Mouse (Mus musculus): Measurements from ENCODE around the gene AV320801. TPM values are rescaled to one million over a fixed set of nuclear protein-coding genes. Genes with fewer than 3 reads are reported as not detected.
"Not testable (repeated sequence)": the region's sequence is repeated elsewhere in the genome, so short reads cannot be mapped to it uniquely, and the experiment has no call there.

AV320801 gene
- not detected for total RNA-seq (2021)
- not detected in 2 replicates for polyA plus RNA-seq (2012; rRNA removed)
- long read RNA-seq: 0 reads

DNA sequence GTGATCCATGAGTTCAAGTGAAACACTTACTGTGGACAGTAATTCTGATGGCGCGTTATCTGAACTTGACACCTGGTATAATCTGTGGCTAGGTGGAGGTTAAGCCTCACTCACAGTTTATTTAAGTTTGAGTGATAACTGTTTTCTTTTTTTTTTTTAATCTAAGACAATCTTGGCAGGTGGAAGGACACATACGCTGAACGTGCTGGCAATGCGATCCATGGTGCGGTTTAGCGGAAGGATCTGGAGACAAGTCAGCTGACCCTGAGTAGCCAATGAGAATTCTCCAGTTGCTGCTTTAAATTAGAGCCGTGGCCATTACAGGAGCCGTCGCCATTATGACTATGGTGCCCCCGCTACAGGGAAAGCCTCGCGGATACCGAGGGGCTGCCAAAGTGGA, at the start of gene AV320801:
TSS of gene AV320801 (plus strand) at position 301 of the 400 bp plus-strand sequence.
- DNase-seq: not testable (repeated sequence)

DNA sequence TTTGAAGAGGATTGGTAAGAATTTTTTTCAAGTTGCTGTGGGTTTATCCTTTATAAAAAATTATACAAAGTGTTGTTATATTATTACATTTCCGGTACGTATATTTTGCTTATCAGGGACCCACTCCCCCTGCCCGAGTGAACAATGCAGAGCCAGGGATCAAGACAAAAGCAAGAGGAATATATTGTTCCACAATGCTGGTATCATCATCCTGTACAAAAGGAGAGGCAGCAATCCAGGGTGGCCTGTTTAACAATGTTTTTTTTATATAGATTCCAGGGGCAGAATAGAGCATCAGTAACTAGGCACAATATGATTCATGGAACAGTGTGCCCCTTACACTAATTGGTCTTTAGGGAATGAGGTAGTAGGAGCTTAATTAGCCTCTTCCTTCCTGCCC, 30.2 kb upstream of the AV320801 start:
- DNase-seq: not testable (repeated sequence)

DNA sequence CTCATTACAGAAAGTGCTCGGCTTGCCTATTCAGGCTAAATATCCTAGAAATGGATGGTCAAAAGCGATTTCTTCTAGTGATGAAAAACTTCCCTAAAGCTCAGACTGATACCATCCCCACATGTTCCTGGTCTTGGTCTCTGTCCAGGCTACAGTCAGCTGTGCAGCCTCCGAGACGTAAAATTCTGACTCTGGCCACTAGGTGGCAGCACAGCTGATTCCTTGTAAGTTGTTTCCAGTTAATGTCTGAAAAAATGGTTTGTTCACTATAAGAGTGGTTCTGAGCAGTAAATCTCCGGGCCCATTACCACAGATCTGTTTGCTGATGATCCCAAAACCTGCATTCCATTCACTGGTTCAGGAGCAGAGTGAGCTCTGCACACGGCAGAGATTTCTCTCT, 12.5 kb upstream of the AV320801 start:
- DNase-seq: not testable (repeated sequence)

DNA sequence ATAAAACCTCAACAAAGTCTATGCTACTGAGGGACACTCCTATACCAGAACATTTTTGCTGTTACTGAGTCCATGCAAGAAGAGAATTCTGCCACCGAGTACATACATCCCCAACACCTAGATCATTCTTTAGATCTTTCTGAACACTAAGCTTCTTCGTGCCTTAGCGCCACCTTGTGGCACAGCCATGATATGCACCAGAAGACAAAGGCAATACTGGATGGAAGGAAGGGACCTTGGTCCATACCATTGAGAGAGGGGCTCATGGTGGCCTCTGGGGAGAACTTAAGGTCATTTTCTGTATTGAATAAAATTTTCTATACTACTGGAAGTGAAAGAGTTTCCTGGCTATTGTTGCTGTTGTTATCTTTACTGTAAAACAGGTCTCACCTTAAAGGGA, 11.2 kb upstream of the AV320801 start:
- DNase-seq: not testable (repeated sequence)

Other genes starting within 250 kb of the AV320801 start
- not detected for gene Pramel3, start 192.3 kb upstream of the AV320801 start, total RNA-seq (2021)
- gene Pramel3, start 192.3 kb upstream of the AV320801 start, polyA plus RNA-seq (2012; rRNA removed): not detected in 2 replicates
- not detected for gene Gm5128, start 121.3 kb upstream of the AV320801 start, total RNA-seq (2021)
- not detected in 2 replicates for gene Gm5128, start 121.3 kb upstream of the AV320801 start, polyA plus RNA-seq (2012; rRNA removed)
- gene Gm7903, start 60.8 kb upstream of the AV320801 start, total RNA-seq (2021): not detected
- gene Gm7903, start 60.8 kb upstream of the AV320801 start, polyA plus RNA-seq (2012; rRNA removed): not detected in 2 replicates
- gene Nxf7, start 104.2 kb downstream of the AV320801 start, total RNA-seq (2021): not detected
- gene Nxf7, start 104.2 kb downstream of the AV320801 start, polyA plus RNA-seq (2012; rRNA removed): not detected in 2 replicates
- not detected for gene Prame, start 133.1 kb downstream of the AV320801 start, total RNA-seq (2021)
- gene Prame, start 133.1 kb downstream of the AV320801 start, polyA plus RNA-seq (2012; rRNA removed): not detected in 2 replicates
- gene Tcp11x2, start 199.2 kb downstream of the AV320801 start, total RNA-seq (2021): not detected
- gene Tcp11x2, start 199.2 kb downstream of the AV320801 start, polyA plus RNA-seq (2012; rRNA removed): not detected in 2 replicates
- 1 to 10 TPM in 1 of 2 experiments, not detected in 1; 4.4 TPM for gene Tmsb15a, start 230.7 kb downstream of the AV320801 start, total RNA-seq (2021)
- not detected in 2 replicates for gene Tmsb15a, start 230.7 kb downstream of the AV320801 start, polyA plus RNA-seq (2012; rRNA removed)
- 10 to 100 TPM in 1 of 2 experiments, 1 to 10 TPM in 1; 9.8 to 24.1 TPM for gene Armcx5, start 248.1 kb downstream of the AV320801 start, total RNA-seq (2021)
- gene Armcx5, start 248.1 kb downstream of the AV320801 start, polyA plus RNA-seq (2012; rRNA removed): 0.38 and 0.57 TPM in 2 replicates
- gene Gprasp1, start 248.1 kb downstream of the AV320801 start, total RNA-seq (2021): 100 to 1,000 TPM in 1 of 2 experiments, 10 to 100 TPM in 1; 66.2 to 130 TPM
- 28.7 and 38.8 TPM in 2 replicates for gene Gprasp1, start 248.1 kb downstream of the AV320801 start, polyA plus RNA-seq (2012; rRNA removed)

Data from adrenal gland, adult 2 months (tissue).